Mouse (Mus musculus): Measurements from ENCODE around the gene Slc1a5. TPM values are rescaled to one million over a fixed set of nuclear protein-coding genes. Genes with fewer than 3 reads are reported as not detected.
A peak's percentile ranks its signal among the peaks of the same experiment; 100 is the strongest.

Gene Slc1a5
- polyA plus RNA-seq (2012; fragmentation: generic; extraction: Trizol) = 113 TPM

DNA sequence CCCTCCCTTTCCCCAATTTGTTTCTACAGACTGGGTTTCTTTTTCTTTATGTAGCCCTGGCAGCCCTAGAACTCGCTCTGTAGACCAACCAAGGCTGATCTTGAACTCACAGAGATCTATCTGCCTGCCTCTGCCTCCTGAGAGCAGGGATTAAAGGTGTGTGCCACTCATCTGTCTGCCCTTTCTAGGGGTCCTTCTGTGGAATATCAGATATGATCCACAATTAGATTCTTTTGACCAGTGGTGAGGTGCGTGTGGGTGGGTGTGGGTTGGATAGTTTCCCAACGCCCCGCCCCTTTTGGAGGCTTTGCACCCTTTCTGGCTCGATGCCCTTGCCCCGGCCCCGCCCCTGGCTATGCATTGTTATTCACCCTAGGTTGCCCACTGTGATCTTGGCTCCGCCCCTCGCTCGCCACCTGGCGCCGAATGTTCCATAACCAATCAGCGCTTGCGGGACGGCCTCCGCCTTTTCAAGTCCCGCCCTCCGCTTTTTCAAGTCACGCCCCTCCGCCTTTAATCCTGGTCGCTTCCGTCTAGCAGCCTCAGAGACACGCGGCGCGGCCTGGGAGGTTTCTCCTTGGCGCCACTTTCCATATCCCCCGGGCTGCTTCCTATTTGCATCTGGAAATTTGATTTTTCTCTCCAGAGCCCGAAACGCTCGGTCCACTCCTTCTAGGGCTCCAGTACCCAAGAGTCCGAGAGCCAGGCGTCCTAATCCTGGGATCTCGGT lies at the start of gene Slc1a5:
Gene Slc1a5, plus strand, starts transcription at position 516 of the 730 bp plus-strand sequence.
- H3K79me2 ChIP-seq (ENCODE audit: control insufficient read depth, insufficient read depth) = peaks cover 45% of the 10 kb centered on the region
- H3K27me3 ChIP-seq (ENCODE audit: control insufficient read depth, insufficient read depth, insufficient read length) = no peaks in the 10 kb centered on the region
- H3ac ChIP-seq (ENCODE audit: control insufficient read depth, insufficient read length) = peak within 1 kb of the TSS; percentile 61
- no peaks in the 10 kb centered on the region for H3K36me3 ChIP-seq (ENCODE audit: control insufficient read depth, insufficient read depth)
- H3K4me3 ChIP-seq = peak within 1 kb of the TSS; percentile 97
- TF ChIP-seq MAX (IDR thresholded peaks at IDR 0.05; ENCODE audit: low read depth) (no peak), POLR2A (IDR thresholded peaks at IDR 0.05; ENCODE audit: insufficient read length, low read depth) (peak; percentile 83), MYOG (IDR thresholded peaks at IDR 0.05; ENCODE audit: control insufficient read depth in 1 of 3, insufficient read depth in 1 of 3, insufficient read length in 2 of 3, low read depth in 2 of 3) (peak in 1 of 3 experiments; percentile 20), MYOD1 (IDR thresholded peaks at IDR 0.05; ENCODE audit: control insufficient read depth in 1 of 3, insufficient read length in 2 of 3, low read depth in 2 of 3) (peak in 1 of 3 experiments; percentile 40), TCF12 (IDR thresholded peaks at IDR 0.05; ENCODE audit: insufficient read depth, poor library complexity, severe bottlenecking) (no peak), SRF (IDR thresholded peaks at IDR 0.05; ENCODE audit: control insufficient read depth, insufficient read length, low read depth) (no peak), CEBPB (IDR thresholded peaks at IDR 0.05; ENCODE audit: insufficient read depth, poor library complexity, severe bottlenecking) (no peak), E2F4 (IDR thresholded peaks at IDR 0.05; ENCODE audit: insufficient read depth) (peak; percentile 26), REST (IDR thresholded peaks at IDR 0.05; ENCODE audit: insufficient read depth, insufficient read length) (no peak), TCF3 (IDR thresholded peaks at IDR 0.05; ENCODE audit: insufficient read length, low read depth) (no peak), POLR2AphosphoS2 (IDR thresholded peaks at IDR 0.05; ENCODE audit: insufficient read length, low read depth) (peak; percentile 86)
- H3K4me2 ChIP-seq (ENCODE audit: low read depth) = peak within 1 kb of the TSS; percentile 75

- Histone ChIP-seq H3K4me3 (no peak overlapping the region), H3ac (ENCODE audit: control insufficient read depth, insufficient read length) (no peak overlapping the region), H3K27me3 (ENCODE audit: control insufficient read depth, insufficient read depth, insufficient read length) (no peaks in the 10 kb centered on the region), H3K36me3 (ENCODE audit: control insufficient read depth, insufficient read depth) (no peaks in the 10 kb centered on the region), H3K4me2 (ENCODE audit: low read depth) (no peak overlapping the region), H3K79me2 (ENCODE audit: control insufficient read depth, insufficient read depth) (no peaks in the 10 kb centered on the region)
- no peak for TF ChIP-seq USF1 (IDR thresholded peaks at IDR 0.05; ENCODE audit: low read depth)
- TF ChIP-seq POLR2AphosphoS2 (IDR thresholded peaks at IDR 0.05; ENCODE audit: insufficient read length, low read depth) = no peak
- TF ChIP-seq TCF12 (IDR thresholded peaks at IDR 0.05; ENCODE audit: insufficient read depth, poor library complexity, severe bottlenecking) = no peak
- no peak for TF ChIP-seq REST (IDR thresholded peaks at IDR 0.05; ENCODE audit: insufficient read depth, insufficient read length)
- no peak for TF ChIP-seq POLR2A (IDR thresholded peaks at IDR 0.05; ENCODE audit: insufficient read length, low read depth)
- no peak for TF ChIP-seq SRF (IDR thresholded peaks at IDR 0.05; ENCODE audit: control insufficient read depth, insufficient read length, low read depth)
- no peak for TF ChIP-seq MAX (IDR thresholded peaks at IDR 0.05; ENCODE audit: low read depth)
- no peak for TF ChIP-seq MYOG (IDR thresholded peaks at IDR 0.05; ENCODE audit: control insufficient read depth in 1 of 3, insufficient read depth in 1 of 3, insufficient read length in 2 of 3, low read depth in 2 of 3)
- no peak for TF ChIP-seq CEBPB (IDR thresholded peaks at IDR 0.05; ENCODE audit: insufficient read depth, poor library complexity, severe bottlenecking)
- TF ChIP-seq MYOD1 (IDR thresholded peaks at IDR 0.05; ENCODE audit: control insufficient read depth in 1 of 3, insufficient read length in 2 of 3, low read depth in 2 of 3) = no peak
- no peak for TF ChIP-seq TCF3 (IDR thresholded peaks at IDR 0.05; ENCODE audit: insufficient read length, low read depth)
- no peak for TF ChIP-seq E2F4 (IDR thresholded peaks at IDR 0.05; ENCODE audit: insufficient read depth)
Measured at GRCm38 (mm10) chr7:16731893-16732422, 49.2 kb upstream of the Slc1a5 start.

DNA sequence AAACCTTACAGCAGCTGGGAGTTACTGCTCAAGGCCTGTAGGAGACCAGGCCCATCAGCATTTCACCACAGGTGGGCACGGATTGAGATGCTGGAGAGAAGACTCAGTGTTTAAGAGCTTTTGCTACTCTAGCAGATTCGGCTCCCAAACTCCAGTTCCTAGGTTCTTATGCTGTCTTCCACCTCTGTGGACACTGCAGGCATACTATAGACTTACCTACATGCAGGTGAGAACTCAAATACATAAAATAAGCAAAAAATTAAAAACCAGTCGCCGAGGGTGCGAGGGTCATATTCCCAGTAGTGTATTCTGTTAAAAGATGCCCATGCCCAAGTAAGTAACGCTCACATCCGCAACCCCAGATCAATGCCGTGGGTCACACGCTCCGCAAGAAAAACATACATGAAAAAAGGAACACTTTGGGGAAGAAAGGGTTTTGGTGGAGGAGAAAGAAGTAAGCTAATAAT lies 43.5 kb upstream of the Slc1a5 start:
- Histone ChIP-seq H3K79me2 (ENCODE audit: control insufficient read depth, insufficient read depth) (peaks cover 29% of the 10 kb centered on the region), H3ac (ENCODE audit: control insufficient read depth, insufficient read length) (no peak overlapping the region), H3K4me2 (ENCODE audit: low read depth) (peak overlapping the region; percentile 81), H3K4me3 (peak overlapping the region; percentile 77), H3K36me3 (ENCODE audit: control insufficient read depth, insufficient read depth) (no peaks in the 10 kb centered on the region), H3K27me3 (ENCODE audit: control insufficient read depth, insufficient read depth, insufficient read length) (no peaks in the 10 kb centered on the region)
- TF ChIP-seq REST (IDR thresholded peaks at IDR 0.05; ENCODE audit: insufficient read depth, insufficient read length) (no peak), USF1 (IDR thresholded peaks at IDR 0.05; ENCODE audit: low read depth) (no peak), TCF12 (IDR thresholded peaks at IDR 0.05; ENCODE audit: insufficient read depth, poor library complexity, severe bottlenecking) (no peak), CEBPB (IDR thresholded peaks at IDR 0.05; ENCODE audit: insufficient read depth, poor library complexity, severe bottlenecking) (no peak), SRF (IDR thresholded peaks at IDR 0.05; ENCODE audit: control insufficient read depth, insufficient read length, low read depth) (no peak), TCF3 (IDR thresholded peaks at IDR 0.05; ENCODE audit: insufficient read length, low read depth) (no peak), MYOG (IDR thresholded peaks at IDR 0.05; ENCODE audit: control insufficient read depth in 1 of 3, insufficient read depth in 1 of 3, insufficient read length in 2 of 3, low read depth in 2 of 3) (no peak), MAX (IDR thresholded peaks at IDR 0.05; ENCODE audit: low read depth) (no peak), POLR2A (IDR thresholded peaks at IDR 0.05; ENCODE audit: insufficient read length, low read depth) (no peak), E2F4 (IDR thresholded peaks at IDR 0.05; ENCODE audit: insufficient read depth) (no peak), MYOD1 (IDR thresholded peaks at IDR 0.05; ENCODE audit: control insufficient read depth in 1 of 3, insufficient read length in 2 of 3, low read depth in 2 of 3) (no peak), POLR2AphosphoS2 (IDR thresholded peaks at IDR 0.05; ENCODE audit: insufficient read length, low read depth) (no peak)

DNA sequence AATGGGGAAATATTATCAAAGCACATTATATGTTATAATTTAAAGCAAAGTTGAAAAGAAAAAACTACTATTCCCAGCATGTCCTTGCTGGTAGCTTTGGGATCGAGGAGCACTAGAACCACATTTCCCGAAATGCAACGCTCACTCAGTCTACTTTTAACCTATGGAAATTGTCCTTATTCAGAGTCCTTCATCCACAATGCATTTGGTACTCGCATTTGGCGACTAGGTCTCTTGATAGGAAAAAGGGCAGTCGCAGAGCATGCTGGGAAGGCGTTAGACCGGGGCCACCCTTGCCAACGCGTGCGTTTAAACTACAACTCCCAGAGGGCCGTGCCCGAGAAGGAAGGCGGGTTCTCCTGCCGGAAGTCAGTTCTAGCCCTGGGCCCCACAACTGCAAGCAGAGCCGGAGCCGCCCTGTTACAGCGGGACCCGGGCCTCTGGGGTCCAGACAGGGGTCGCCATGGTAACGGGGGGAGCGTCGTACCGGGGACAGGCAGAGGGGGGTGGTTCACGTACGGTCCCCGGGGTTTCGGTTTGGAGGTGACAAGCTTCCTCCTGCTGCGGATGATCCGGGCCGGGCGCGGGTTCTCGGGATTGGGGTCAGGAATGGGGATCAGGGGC lies 43.0 kb upstream of the Slc1a5 start, which contains the start of gene Ap2s1:
Gene Ap2s1, plus strand, starts transcription at position 338 of the 624 bp plus-strand sequence.
- no peaks in the 10 kb centered on the region for H3K36me3 ChIP-seq (ENCODE audit: control insufficient read depth, insufficient read depth)
- peak within 1 kb of the TSS; percentile 77 for H3K4me3 ChIP-seq
- no peaks in the 10 kb centered on the region for H3K27me3 ChIP-seq (ENCODE audit: control insufficient read depth, insufficient read depth, insufficient read length)
- TF ChIP-seq REST (IDR thresholded peaks at IDR 0.05; ENCODE audit: insufficient read depth, insufficient read length) (no peak), POLR2A (IDR thresholded peaks at IDR 0.05; ENCODE audit: insufficient read length, low read depth) (peak; percentile 58), MAX (IDR thresholded peaks at IDR 0.05; ENCODE audit: low read depth) (no peak), POLR2AphosphoS2 (IDR thresholded peaks at IDR 0.05; ENCODE audit: insufficient read length, low read depth) (peak; percentile 31)
- H3K79me2 ChIP-seq (ENCODE audit: control insufficient read depth, insufficient read depth) = peaks cover 29% of the 10 kb centered on the region
- peak within 1 kb of the TSS; percentile 83 for H3ac ChIP-seq (ENCODE audit: control insufficient read depth, insufficient read length)
- peak within 1 kb of the TSS; percentile 95 for H3K4me2 ChIP-seq (ENCODE audit: low read depth)

Data from myocyte (in vitro differentiated cells).